Mouse (Mus musculus): ENCODE measurements around the gene Gas2.

DNA sequence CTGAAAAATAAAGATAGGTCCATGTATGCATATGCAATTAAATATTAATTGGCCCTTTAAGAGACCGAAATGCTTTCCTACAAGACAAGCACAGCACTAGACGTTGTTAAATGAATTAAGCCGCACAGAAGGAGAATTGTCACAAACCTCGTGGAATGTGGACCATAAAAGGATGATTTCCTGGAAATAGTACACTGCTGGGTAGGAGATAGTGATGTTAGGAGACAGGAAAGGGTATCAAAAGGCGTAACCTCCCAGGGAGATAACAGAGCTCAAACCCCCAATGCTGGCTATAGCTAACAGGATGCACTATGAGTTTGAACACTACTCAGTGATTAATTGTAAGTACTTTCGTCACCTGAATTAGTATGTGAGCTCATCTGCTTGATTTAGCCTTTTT, 10.9 kb upstream of the Gas2 start:
- TF ChIP-seq CTCF (conservative IDR thresholded peaks at IDR 0.05; ENCODE audit: low read length) (no peak), NANOG (IDR thresholded peaks at IDR 0.05; ENCODE audit: borderline replicate concordance, low read length) (no peak), POU5F1 (IDR thresholded peaks at IDR 0.05; ENCODE audit: borderline replicate concordance, low read length) (no peak)

Measured in E14TG2a.4 (cell line).